Mouse (Mus musculus) liver, postnatal 0 days (tissue): ENCODE measurements around the gene Ppp1r18.

Experiments used
- CTCF ChIP-seq: sonication (generic); IDR thresholded peaks from 2 replicates; pipeline ENCODE4 v1.5.1; 2016; ENCODE audit warnings: antibody characterized with exemption, low read depth
- EP300 ChIP-seq: IDR thresholded peaks from 2 replicates; pipeline ENCODE4 v1.6.1; 2016; ENCODE audit warnings: antibody characterized with exemption, low read depth, mild to moderate bottlenecking

DNA sequence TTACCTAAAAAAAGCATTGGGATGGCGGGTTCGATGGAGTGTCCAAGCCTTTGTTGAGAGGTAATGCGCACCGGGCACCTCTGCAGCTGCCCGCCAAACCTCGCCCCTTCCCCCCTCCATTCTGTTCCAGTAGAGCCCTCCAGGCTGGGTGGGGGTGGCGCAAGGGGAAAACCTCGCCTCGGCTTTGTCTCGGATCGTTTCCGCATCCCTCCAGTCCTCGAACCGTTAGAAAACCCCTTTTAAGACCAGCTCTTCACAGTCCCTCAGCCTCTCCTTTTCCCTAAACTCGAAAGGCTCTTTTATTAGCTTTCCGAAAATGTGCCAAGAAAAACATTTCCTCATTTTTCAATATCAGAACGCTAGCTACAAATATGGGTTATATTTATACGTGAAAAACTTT, 27.9 kb upstream of the Ppp1r18 start:
- TF ChIP-seq EP300 (0 out of 2 replicates have a peak, but pooled peaks have one; percentile 23), CTCF (no peak)
